Mouse (Mus musculus) small intestine, adult 2 months (tissue): ENCODE results near the gene Cd47.

Experiments used
- CTCF ChIP-seq: fragments of 200-500 bp; IDR thresholded peaks from 2 replicates; pipeline ENCODE4 v1.5.1; 2012; ENCODE audit warnings: low read depth, mild to moderate bottlenecking, control low read depth, inconsistent platforms, low read length, moderate library complexity, mixed read lengths; ENCODE audit not compliant: insufficient replicate concordance, insufficient read length; ENCODE audit errors: extremely low read depth
- POLR2A ChIP-seq: fragments of 200-500 bp; IDR thresholded peaks from 2 replicates; pipeline ENCODE4 v1.6.1; 2012; ENCODE audit warnings: low read depth, mild to moderate bottlenecking, control low read depth, inconsistent platforms, low read length, moderate library complexity

DNA sequence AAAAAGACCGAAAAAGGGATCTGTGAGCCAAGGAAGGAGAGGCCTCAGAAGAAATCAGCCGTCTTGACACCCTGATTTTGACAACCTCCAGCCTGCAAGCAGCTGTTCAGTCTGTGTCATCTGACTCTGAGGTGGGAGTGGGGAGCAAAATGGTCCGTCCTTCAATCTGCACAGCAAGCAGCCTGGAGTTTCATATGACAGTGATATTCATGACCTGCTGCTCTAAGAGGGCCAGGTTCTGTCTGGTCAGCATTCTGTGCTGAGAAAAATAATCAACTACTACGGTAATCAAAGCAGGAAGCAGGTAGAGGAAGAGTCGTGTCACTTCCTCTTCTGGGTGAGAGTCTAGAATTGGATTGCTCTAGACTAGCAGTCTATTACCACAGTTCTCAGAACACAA, 1.1 kb downstream of the Cd47 start:
- TF ChIP-seq POLR2A (no peak), CTCF (no peak)
